ENCODE assay signal across 10 mouse cellular contexts in genomic region chr14:79034511-79034913, GRCm38 (mm10).
DNase-seq lines count a peak whose midpoint lies in the region; ATAC-seq and TF ChIP-seq lines count a peak whose summit lies in the region.
"Had no signal": no experiment of that assay in that cellular context is flagged by ENCODE, and none has a peak within 500 bp of the region (broad histone marks: within the 10 kb centered on the region; RNA-seq: fewer than 3 reads in every experiment).

No protein-coding gene starts in this region.

- ATAC-seq in hindbrain, embryonic 15.5 days (ENCODE audit: low FRiP score, low read depth) = peak; percentile 48; the same call in 1 of the 2 replicates
- no peak for ATAC-seq in hindbrain, embryonic 12.5 days (ENCODE audit: low FRiP score)
- peak; percentile 88 for ATAC-seq in lung, embryonic 15.5 days (ENCODE audit: borderline replicate concordance, extremely low read depth, low FRiP score, low TSS enrichment)
- no peak for ATAC-seq in CD4-positive, CD25-positive, alpha-beta regulatory T cell, adult 4 months
- no peak for ATAC-seq in erythroid progenitor cell, adult 5-6 weeks (replicated peaks; ENCODE audit: low FRiP score, poor library complexity, severe bottlenecking)

- H3K27ac ChIP-seq in hindbrain, embryonic 15.5 days (replicated peaks) = no peak overlapping the region
- no peak overlapping the region for H3K27ac ChIP-seq in hindbrain, embryonic 12.5 days
- no peak overlapping the region for H3K27ac ChIP-seq in thymus, adult 2 months (ENCODE audit: control insufficient read depth, insufficient read depth, low read length)
- peak overlapping the region; percentile 66 for H3K27ac ChIP-seq in lung, embryonic 15.5 days
- H3K27ac ChIP-seq: left cerebral cortex, adult 2 months had no signal

- H3K27me3 ChIP-seq in hindbrain, embryonic 15.5 days = no peaks in the 10 kb centered on the region
- no peaks in the 10 kb centered on the region for H3K27me3 ChIP-seq in hindbrain, embryonic 12.5 days
- H3K27me3 ChIP-seq in thymus, adult 2 months (ENCODE audit: control insufficient read depth, insufficient read depth, low read length) = no peaks in the 10 kb centered on the region
- no peaks in the 10 kb centered on the region for H3K27me3 ChIP-seq in lung, embryonic 15.5 days

- no peaks in the 10 kb centered on the region for H3K36me3 ChIP-seq in hindbrain, embryonic 15.5 days
- no peaks in the 10 kb centered on the region for H3K36me3 ChIP-seq in hindbrain, embryonic 12.5 days
- H3K36me3 ChIP-seq in thymus, adult 2 months (ENCODE audit: control insufficient read depth, insufficient read depth, low read length) = no peaks in the 10 kb centered on the region
- no peaks in the 10 kb centered on the region for H3K36me3 ChIP-seq in lung, embryonic 15.5 days

- 0 out of 2 replicates have a peak, but pooled peaks cover 3% of the 10 kb centered on the region for H3K4me1 ChIP-seq in hindbrain, embryonic 15.5 days (replicated peaks)
- 0 out of 2 replicates have a peak, but pooled peaks cover 4% of the 10 kb centered on the region for H3K4me1 ChIP-seq in hindbrain, embryonic 12.5 days
- H3K4me1 ChIP-seq in thymus, adult 2 months (replicated peaks; ENCODE audit: control insufficient read depth, insufficient read depth, low read length) = no peaks in the 10 kb centered on the region
- H3K4me1 ChIP-seq in lung, embryonic 15.5 days = peaks cover 16% of the 10 kb centered on the region

- no peak overlapping the region for H3K4me2 ChIP-seq in hindbrain, embryonic 15.5 days
- H3K4me2 ChIP-seq in hindbrain, embryonic 12.5 days (replicated peaks) = no peak overlapping the region
- H3K4me2 ChIP-seq in lung, embryonic 15.5 days = peak overlapping the region; percentile 22; the same call in 1 of the 2 replicates

- no peak for TF ChIP-seq CTCF in thymus, adult 2 months (IDR thresholded peaks at IDR 0.05; ENCODE audit: borderline replicate concordance, control insufficient read depth, extremely low read depth, insufficient read depth, low read length, poor library complexity)

- no peak for TF ChIP-seq POLR2A in thymus, adult 2 months (IDR thresholded peaks at IDR 0.05; ENCODE audit: control insufficient read depth, extremely low read depth, insufficient read depth, low read length, poor library complexity)

- H3K9me3 ChIP-seq in hindbrain, embryonic 15.5 days = no peaks in the 10 kb centered on the region
- no peaks in the 10 kb centered on the region for H3K9me3 ChIP-seq in hindbrain, embryonic 12.5 days (replicated peaks)
- H3K9me3 ChIP-seq in lung, embryonic 15.5 days = no peaks in the 10 kb centered on the region

- H3K9ac ChIP-seq in hindbrain, embryonic 15.5 days = no peak overlapping the region
- H3K9ac ChIP-seq in hindbrain, embryonic 12.5 days = no peak overlapping the region
- H3K9ac ChIP-seq in lung, embryonic 15.5 days = no peak overlapping the region

- 70% methylated on average over 9 of the region's 9 CpGs for WGBS in hindbrain, embryonic 15.5 days
- WGBS in hindbrain, embryonic 12.5 days = 70% methylated on average over 9 of the region's 9 CpGs
- 54% methylated on average over 9 of the region's 9 CpGs for WGBS in thymus, adult 2 months
- 8% methylated on average over 9 of the region's 9 CpGs for WGBS in lung, embryonic 15.5 days

- peak; percentile 14 for DNase-seq in thymus, postnatal 0 days (ENCODE audit: low spot score)
- no peak for DNase-seq in thymus, adult 2 months
- DNase-seq in testis, postnatal 14 days (ENCODE audit: low spot score) = peak; percentile 19
- DNase-seq: right cerebral cortex, postnatal 14 days had no signal

- no peak overlapping the region for H3K4me3 ChIP-seq in hindbrain, embryonic 15.5 days
- no peak overlapping the region for H3K4me3 ChIP-seq in hindbrain, embryonic 12.5 days
- H3K4me3 ChIP-seq in thymus, adult 2 months (ENCODE audit: control insufficient read depth, insufficient read depth, low read length) = no peak overlapping the region
- no peak overlapping the region for H3K4me3 ChIP-seq in lung, embryonic 15.5 days
- H3K4me3 ChIP-seq: left cerebral cortex, adult 2 months had no signal

Comparison
In these comparisons a context has a peak if more than half of its experiments do, and no peak if none do; other contexts are left out.
1. ATAC-seq: peak in hindbrain, embryonic 15.5 days (single experiment) and lung, embryonic 15.5 days (single experiment); none in hindbrain, embryonic 12.5 days (single experiment), CD4-positive, CD25-positive, alpha-beta regulatory T cell, adult 4 months (single experiment) and erythroid progenitor cell, adult 5-6 weeks (single experiment).